Mouse (Mus musculus) hindbrain, embryonic 14.5 days (tissue): ENCODE results near the gene Ddn. TPM values are rescaled to one million over a fixed set of nuclear protein-coding genes. Genes with fewer than 3 reads are reported as not detected.

ENCODE experiments used
- ATAC-seq: fragments of 200-750 bp; cut with Nextera tagmentation; 2 replicates; pipeline ENCODE4 v1.8.0; 2017; ENCODE audit warnings: moderate number of reproducible peaks, mild to moderate bottlenecking, moderate TSS enrichment, moderate library complexity; ENCODE audit not compliant: low FRiP score
- DNase-seq: peaks from one replicate; pipeline ENCODE4 v3.0.0-alpha.2; 2015; ENCODE audit warnings: low spot score
- H3K27ac ChIP-seq: fragments of 300-500 bp; sonication (generic); 2 replicates; pipeline ENCODE4 v1.5.1; 2014; ENCODE audit warnings: mild to moderate bottlenecking, moderate library complexity
- H3K27me3 ChIP-seq: fragments of 300-500 bp; sonication (generic); 2 replicates; pipeline ENCODE4 v1.6.1; 2014; ENCODE audit warnings: mild to moderate bottlenecking, low read length, mixed read lengths; ENCODE audit not compliant: control insufficient read depth, insufficient read depth
- H3K36me3 ChIP-seq: fragments of 300-500 bp; sonication (generic); replicated peaks from 2 replicates; pipeline ENCODE4 v1.6.1; 2014; ENCODE audit not compliant: control insufficient read depth, insufficient read depth
- H3K4me1 ChIP-seq: fragments of 300-500 bp; sonication (generic); replicated peaks from 2 replicates; pipeline ENCODE4 v1.6.1; 2014; ENCODE audit warnings: antibody characterized with exemption, low read length, mixed read lengths; ENCODE audit not compliant: control insufficient read depth, insufficient read depth
- H3K4me2 ChIP-seq: fragments of 300-500 bp; sonication (generic); replicated peaks from 2 replicates; pipeline ENCODE4 v1.6.1; 2014; ENCODE audit warnings: mild to moderate bottlenecking, moderate library complexity
- H3K4me3 ChIP-seq: fragments of 300-500 bp; sonication (generic); replicated peaks from 2 replicates; pipeline ENCODE4 v1.5.1; 2014; ENCODE audit warnings: mild to moderate bottlenecking, low read length
- H3K9ac ChIP-seq: fragments of 300-500 bp; sonication (generic); 2 replicates; pipeline ENCODE4 v1.6.1; 2014
- H3K9me3 ChIP-seq: fragments of 300-500 bp; sonication (generic); 2 replicates; pipeline ENCODE4 v1.6.1; 2016; ENCODE audit warnings: low read length; ENCODE audit not compliant: control insufficient read depth
- WGBS: fragments of 180-500 bp; shearing (Covaris S2); extraction: QIAGEN DNeasy Blood & Tissue Kit; methylation state at CpG from one replicate; pipeline ENCODE4 v1.1.7; 2014; 5-methylcytosine and 5-hydroxymethylcytosine counted together
- polyA plus RNA-seq: library from polyadenylated mRNA; unstranded; fragments of >200 nt; fragmentation: Nextera tagmentation; extraction: Ambion mirVana; gene quantifications from 2 replicates; pipeline ENCODE4 v1.2.1, GENCODE M21; 2014

Ddn gene
- polyA plus RNA-seq, 1 experiment from 2014 or later = 0.64 TPM

GRCm38 (mm10) chr15:98804054-98804453, 5.2 kb downstream of the Ddn start:
- Histone ChIP-seq H3K4me2 (peak overlapping the region; percentile 41), H3K9ac (no peak overlapping the region), H3K36me3 (no peaks in the 10 kb centered on the region), H3K4me3 (no peak overlapping the region), H3K9me3 (no peaks in the 10 kb centered on the region), H3K27me3 (peaks cover 99% of the 10 kb centered on the region), H3K27ac (no peak overlapping the region), H3K4me1 (peaks cover 29% of the 10 kb centered on the region)
- DNase-seq (peak; percentile 87), ATAC-seq (peak; percentile 54; the same call in 1 of the 2 replicates)
- 1% methylated on average over 32 of the region's 32 CpGs for WGBS

- ATAC-seq (no peak), DNase-seq (no peak)
- H3K4me3 ChIP-seq = no peak overlapping the region
- WGBS = 4% methylated on average over 8 of the region's 8 CpGs
- peaks cover 19% of the 10 kb centered on the region for H3K4me1 ChIP-seq
- no peaks in the 10 kb centered on the region for H3K36me3 ChIP-seq
- H3K9me3 ChIP-seq = no peaks in the 10 kb centered on the region
- H3K4me2 ChIP-seq = no peak overlapping the region
- H3K27ac ChIP-seq = no peak overlapping the region
- no peak overlapping the region for H3K9ac ChIP-seq
- H3K27me3 ChIP-seq = peaks cover 99% of the 10 kb centered on the region
Observed at GRCm38 (mm10) chr15:98802926-98803325, 6.4 kb downstream of the Ddn start.

- peaks cover 97% of the 10 kb centered on the region for H3K27me3 ChIP-seq
- no peaks in the 10 kb centered on the region for H3K36me3 ChIP-seq
- H3K4me2 ChIP-seq = no peak overlapping the region
- H3K4me1 ChIP-seq = peaks cover 8% of the 10 kb centered on the region
- no peak overlapping the region for H3K27ac ChIP-seq
- no peak overlapping the region for H3K4me3 ChIP-seq
- WGBS = 11% methylated on average over 12 of the region's 12 CpGs
- no peak overlapping the region for H3K9ac ChIP-seq
- no peaks in the 10 kb centered on the region for H3K9me3 ChIP-seq
- ATAC-seq = no peak
- DNase-seq = peak; percentile 88
Observed at GRCm38 (mm10) chr15:98799396-98799795, 9.9 kb downstream of the Ddn start.

- H3K9ac ChIP-seq = no peak overlapping the region
- H3K4me1 ChIP-seq = peaks cover 8% of the 10 kb centered on the region
- no peak overlapping the region for H3K4me2 ChIP-seq
- H3K9me3 ChIP-seq = no peaks in the 10 kb centered on the region
- DNase-seq = no peak
- no peak overlapping the region for H3K4me3 ChIP-seq
- H3K27me3 ChIP-seq = peaks cover 98% of the 10 kb centered on the region
- no peak for ATAC-seq
- no peaks in the 10 kb centered on the region for H3K36me3 ChIP-seq
- WGBS = 46% methylated on average over 3 of the region's 3 CpGs
- no peak overlapping the region for H3K27ac ChIP-seq
Observed at GRCm38 (mm10) chr15:98798903-98799302, 10.4 kb downstream of the Ddn start.

GRCm38 (mm10) chr15:98797835-98798492, 11.3 kb downstream of the Ddn start:
- Histone ChIP-seq H3K4me3 (no peak overlapping the region), H3K9me3 (no peaks in the 10 kb centered on the region), H3K36me3 (no peaks in the 10 kb centered on the region), H3K9ac (no peak overlapping the region), H3K27ac (no peak overlapping the region), H3K4me2 (0 out of 2 replicates have a peak overlapping the region, but pooled peaks have one; percentile 17), H3K27me3 (peaks cover 98% of the 10 kb centered on the region), H3K4me1 (peaks cover 8% of the 10 kb centered on the region)
- WGBS = 2% methylated on average over 28 of the region's 28 CpGs
- peak; percentile 59 for DNase-seq
- peak; percentile 91 for ATAC-seq

GRCm38 (mm10) chr15:98796803-98797595, 12.3 kb downstream of the Ddn start:
- Histone ChIP-seq H3K27me3 (peaks cover 98% of the 10 kb centered on the region), H3K9me3 (no peaks in the 10 kb centered on the region), H3K9ac (no peak overlapping the region), H3K4me1 (peaks cover 8% of the 10 kb centered on the region), H3K4me3 (no peak overlapping the region), H3K27ac (no peak overlapping the region), H3K4me2 (peak overlapping the region; percentile 3; the same call in 1 of the 2 replicates), H3K36me3 (no peaks in the 10 kb centered on the region)
- WGBS = 3% methylated on average over 13 of the region's 13 CpGs
- ATAC-seq (no peak), DNase-seq (peak; percentile 63)

- DNase-seq = no peak
- Histone ChIP-seq H3K9me3 (no peaks in the 10 kb centered on the region), H3K36me3 (no peaks in the 10 kb centered on the region), H3K4me3 (peak overlapping the region; percentile 34), H3K27ac (no peak overlapping the region), H3K9ac (0 out of 2 replicates have a peak overlapping the region, but pooled peaks have one; percentile 49), H3K4me1 (peaks cover 8% of the 10 kb centered on the region), H3K4me2 (peak overlapping the region; percentile 62), H3K27me3 (peaks cover 98% of the 10 kb centered on the region)
- no peak for ATAC-seq
- 4% methylated on average over 13 of the region's 13 CpGs for WGBS
Observed at GRCm38 (mm10) chr15:98793141-98793698, 16.1 kb downstream of the Ddn start.

GRCm38 (mm10) chr15:98792233-98793020, 16.9 kb downstream of the Ddn start:
- DNase-seq (peak; percentile 62), ATAC-seq (peak; percentile 26)
- no peaks in the 10 kb centered on the region for H3K9me3 ChIP-seq
- no peak overlapping the region for H3K27ac ChIP-seq
- H3K27me3 ChIP-seq = peaks cover 98% of the 10 kb centered on the region
- peak overlapping the region; percentile 34 for H3K4me3 ChIP-seq
- no peaks in the 10 kb centered on the region for H3K36me3 ChIP-seq
- 1% methylated on average over 75 of the region's 75 CpGs for WGBS
- peaks cover 8% of the 10 kb centered on the region for H3K4me1 ChIP-seq
- H3K4me2 ChIP-seq = peak overlapping the region; percentile 62
- peak overlapping the region; percentile 49; the same call in 1 of the 2 replicates for H3K9ac ChIP-seq
